In genomic region chr9:61999653-62000420, GRCm38 (mm10) we compare ENCODE assay signal across 13 mouse cellular contexts. TPM values are rescaled to one million over a fixed set of nuclear protein-coding genes. Genes with fewer than 3 reads are reported as not detected.
DNase-seq lines count a peak whose midpoint lies in the region; ATAC-seq lines count a peak whose summit lies in the region.
"Had no signal": no experiment of that assay in that cellular context is flagged by ENCODE, and none has a peak within 500 bp of the region (broad histone marks: within the 10 kb centered on the region; RNA-seq: fewer than 3 reads in every experiment).

No protein-coding gene starts in this region.

- peaks cover 10% of the 10 kb centered on the region; the same call in 1 of the 2 replicates for H3K4me1 ChIP-seq in forebrain, embryonic 15.5 days

- no peak overlapping the region for H3K4me2 ChIP-seq in forebrain, embryonic 15.5 days (replicated peaks)
- H3K4me2 ChIP-seq: hindbrain, embryonic 15.5 days had no signal

- no peak for ATAC-seq in forebrain, embryonic 15.5 days (replicated peaks)
- ATAC-seq: forebrain, postnatal 0 days had no signal

- no peak overlapping the region for H3K4me3 ChIP-seq in forebrain, embryonic 15.5 days
- H3K4me3 ChIP-seq: hindbrain, embryonic 15.5 days had no signal

- no peak overlapping the region for H3K9ac ChIP-seq in forebrain, embryonic 15.5 days (replicated peaks)
- H3K9ac ChIP-seq: forebrain, postnatal 0 days; hindbrain, embryonic 15.5 days had no signal

- H3K27me3 ChIP-seq in forebrain, embryonic 15.5 days = no peaks in the 10 kb centered on the region
- H3K27me3 ChIP-seq: hindbrain, embryonic 15.5 days had no signal

- H3K9me3 ChIP-seq in forebrain, embryonic 15.5 days = no peaks in the 10 kb centered on the region
- H3K9me3 ChIP-seq: hindbrain, embryonic 15.5 days had no signal

- DNase-seq in testis, postnatal 14 days (ENCODE audit: low spot score) = peak; percentile 21
- no peak for DNase-seq in testis, postnatal 10 days (ENCODE audit: low spot score)
- DNase-seq in large intestine, adult 2 months (ENCODE audit: low read depth, low spot score) = peak; percentile 94
- DNase-seq in ovary, postnatal 36 days (ENCODE audit: low spot score) = peak; percentile 27
- no peak for DNase-seq in spleen, postnatal 14 days (ENCODE audit: low spot score in 2 of 2)
- DNase-seq in cerebellum, postnatal 36 days = no peak
- DNase-seq in left cerebral cortex, adult 8-10 months (ENCODE audit: low spot score in 2 of 2) = no peak
- DNase-seq: forebrain, postnatal 0 days; heart, adult 11 months; right cerebral cortex, postnatal 14 days; thymus, postnatal 4 days had no signal

- H3K36me3 ChIP-seq in forebrain, embryonic 15.5 days = no peaks in the 10 kb centered on the region
- H3K36me3 ChIP-seq: hindbrain, embryonic 15.5 days had no signal

- no peak overlapping the region for H3K27ac ChIP-seq in forebrain, embryonic 15.5 days (replicated peaks)
- H3K27ac ChIP-seq: hindbrain, embryonic 15.5 days had no signal

- 38% methylated on average over 6 of the region's 6 CpGs for WGBS in large intestine, adult 2 months
- 82% methylated on average over 6 of the region's 6 CpGs for WGBS in forebrain, embryonic 15.5 days

RNA-seq across cellular contexts. Expression of gene Paqr5, which starts 26.8 kb away (rescaled TPM):
- 7.5 and 28.3 TPM in 2 replicates for polyA plus RNA-seq in large intestine, adult 2 months (2012; rRNA removed)
- polyA plus RNA-seq in forebrain, embryonic 15.5 days (2015; fragmentation: Nextera tagmentation; extraction: Ambion mirVana) = 0.17 and 0.29 TPM in 2 replicates
- 1 to 10 TPM; 3.8 to 5.7 (median 5.2) TPM for total RNA-seq in left cerebral cortex, adult 8-10 months (2022)

RNA-seq across cellular contexts. Expression of gene Kif23, which starts 53.3 kb away (rescaled TPM):
- polyA plus RNA-seq in large intestine, adult 2 months (2012; rRNA removed) = 12.9 and 15.4 TPM in 2 replicates
- polyA plus RNA-seq in forebrain, embryonic 15.5 days (2015; fragmentation: Nextera tagmentation; extraction: Ambion mirVana) = 40.2 and 45.5 TPM in 2 replicates
- total RNA-seq in left cerebral cortex, adult 8-10 months (2022) = 1 to 10 TPM; 1.2 to 2.1 (median 2.1) TPM

Comparison
In these comparisons a context has a peak if more than half of its experiments do, and no peak if none do; other contexts are left out.
1. DNase-seq: peak in testis, postnatal 14 days (single experiment), large intestine, adult 2 months (single experiment) and ovary, postnatal 36 days (single experiment); none in testis, postnatal 10 days (single experiment), spleen, postnatal 14 days (0 of 2), cerebellum, postnatal 36 days (0 of 2) and left cerebral cortex, adult 8-10 months (0 of 2).